Mouse (Mus musculus): ENCODE results near the gene Sorbs1.

DNA sequence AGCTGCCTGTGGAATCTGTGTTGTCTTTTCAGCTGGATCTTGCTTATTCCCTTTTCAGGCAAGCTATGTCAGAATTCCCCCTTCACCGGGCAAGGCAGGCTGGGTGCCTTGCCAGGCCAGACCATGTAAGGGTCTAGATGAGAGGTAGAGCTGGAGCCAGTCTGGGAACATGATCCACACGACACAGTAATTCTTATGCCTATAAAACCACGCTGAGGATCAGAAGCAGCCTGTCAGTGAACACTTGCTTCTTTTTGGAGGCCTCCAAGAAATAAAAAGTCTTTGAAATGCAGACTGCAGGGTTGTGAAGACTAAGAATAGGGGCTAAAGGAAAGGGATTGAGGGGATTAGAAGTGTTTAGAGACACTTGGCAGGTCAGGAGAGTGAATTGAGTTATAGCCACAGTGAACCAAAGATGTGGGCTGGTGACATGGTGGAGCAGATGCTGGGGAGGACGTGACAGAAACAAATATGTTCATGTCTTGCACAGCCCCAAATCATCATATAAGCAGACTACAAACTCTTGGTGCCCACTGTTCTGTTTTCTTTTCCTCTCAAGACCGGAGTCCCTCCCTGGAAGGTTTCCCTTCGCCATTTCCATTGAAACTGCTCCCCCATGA, 36.0 kb upstream of the Sorbs1 start:
- no peak for TF ChIP-seq CTCF (IDR thresholded peaks at IDR 0.05; ENCODE audit: low read depth, low read length)
- TF ChIP-seq POLR2A (IDR thresholded peaks at IDR 0.05; ENCODE audit: borderline replicate concordance, low read depth, low read length) = no peak

All from bone marrow macrophage, adult 2 months (primary cell).